Mouse (Mus musculus) stomach, embryonic 15.5 days (tissue): ENCODE results near the gene Sec11a. TPM values are rescaled to one million over a fixed set of nuclear protein-coding genes. Genes with fewer than 3 reads are reported as not detected.
"Not testable (repeated sequence)": the region's sequence is repeated elsewhere in the genome, so short reads cannot be mapped to it uniquely, and the experiment has no call there.

Experiments
- ATAC-seq: fragments of 200-750 bp; cut with Nextera tagmentation; 2 replicates; pipeline ENCODE4 v1.8.0; 2017; ENCODE audit warnings: low read depth, moderate number of reproducible peaks, moderate TSS enrichment; ENCODE audit not compliant: insufficient read depth, low FRiP score
- H3K27ac ChIP-seq: fragments of 300-500 bp; sonication (generic); 2 replicates; pipeline ENCODE4 v1.5.1; 2015; ENCODE audit warnings: mild to moderate bottlenecking, inconsistent platforms
- H3K27me3 ChIP-seq: fragments of 300-500 bp; sonication (generic); replicated peaks from 2 replicates; pipeline ENCODE4 v1.6.1; 2015; ENCODE audit warnings: inconsistent platforms
- H3K36me3 ChIP-seq: fragments of 300-500 bp; sonication (generic); 2 replicates; pipeline ENCODE4 v1.6.1; 2015; ENCODE audit warnings: inconsistent platforms
- H3K4me1 ChIP-seq: fragments of 300-500 bp; sonication (generic); 2 replicates; pipeline ENCODE4 v1.6.1; 2015; ENCODE audit warnings: inconsistent platforms
- H3K4me2 ChIP-seq: fragments of 300-500 bp; sonication (generic); 2 replicates; pipeline ENCODE4 v1.6.1; 2015; ENCODE audit warnings: mild to moderate bottlenecking, inconsistent platforms
- H3K4me3 ChIP-seq: fragments of 300-500 bp; sonication (generic); replicated peaks from 2 replicates; pipeline ENCODE4 v1.5.1; 2015; ENCODE audit warnings: inconsistent platforms
- H3K9ac ChIP-seq: fragments of 300-500 bp; sonication (generic); 2 replicates; pipeline ENCODE4 v1.6.1; 2015; ENCODE audit warnings: inconsistent platforms
- H3K9me3 ChIP-seq: fragments of 300-500 bp; sonication (generic); 2 replicates; pipeline ENCODE4 v1.6.1; 2016; ENCODE audit warnings: inconsistent platforms
- WGBS: fragments of 180-500 bp; shearing (Covaris S2); methylation state at CpG from one replicate; pipeline ENCODE4 v1.1.7; 2015; 5-methylcytosine and 5-hydroxymethylcytosine counted together
- polyA plus RNA-seq: library from polyadenylated mRNA; unstranded; fragments of >200 nt; fragmentation: Nextera tagmentation; extraction: Ambion mirVana; gene quantifications from 2 replicates; pipeline ENCODE4 v1.2.1, GENCODE M21; 2015

Gene Sec11a
- polyA plus RNA-seq, 1 experiment from 2014 or later, result 258 TPM

- H3K9me3 ChIP-seq, result no peaks in the 10 kb centered on the region
- H3K27me3 ChIP-seq, result no peaks in the 10 kb centered on the region
- no peak overlapping the region for H3K9ac ChIP-seq
- WGBS, result 80% methylated on average over 4 of the region's 4 CpGs
- H3K27ac ChIP-seq, result no peak overlapping the region
- no peaks in the 10 kb centered on the region for H3K4me1 ChIP-seq
- H3K4me2 ChIP-seq, result no peak overlapping the region
- ATAC-seq, result no peak
- H3K4me3 ChIP-seq, result no peak overlapping the region
- no peaks in the 10 kb centered on the region for H3K36me3 ChIP-seq
Measured at GRCm38 (mm10) chr7:80951461-80951860, 3.9 kb upstream of the Sec11a start.

- Histone ChIP-seq H3K36me3 (peaks cover 6% of the 10 kb centered on the region; the same call in 1 of the 2 replicates), H3K27me3 (no peaks in the 10 kb centered on the region), H3K27ac (no peak overlapping the region), H3K4me3 (no peak overlapping the region), H3K4me2 (no peak overlapping the region), H3K9ac (no peak overlapping the region), H3K9me3 (no peaks in the 10 kb centered on the region), H3K4me1 (no peaks in the 10 kb centered on the region)
- no peak for ATAC-seq
- WGBS, result 90% methylated on average over 4 of the region's 4 CpGs
Measured at GRCm38 (mm10) chr7:80939808-80940207, 7.8 kb downstream of the Sec11a start.

- ATAC-seq, result not testable (repeated sequence)
Measured at GRCm38 (mm10) chr7:80937304-80937666, 10.3 kb downstream of the Sec11a start.

GRCm38 (mm10) chr7:80936617-80937303 is 10.8 kb downstream of the Sec11a start:
- H3K4me3 ChIP-seq, ATAC-seq: not testable (repeated sequence)
- WGBS, result 37% methylated on average over 7 of the region's 7 CpGs

More at GRCm38 (mm10) chr7:80937304-80937666, 10.3 kb downstream of the Sec11a start:
- not testable (repeated sequence) for H3K4me1 ChIP-seq, H3K27ac ChIP-seq, H3K4me3 ChIP-seq, H3K4me2 ChIP-seq, H3K9me3 ChIP-seq, H3K27me3 ChIP-seq, H3K9ac ChIP-seq
- H3K36me3 ChIP-seq, result peaks cover 14% of the 10 kb centered on the region; the same call in 1 of the 2 replicates

GRCm38 (mm10) chr7:80935834-80936233 is 11.7 kb downstream of the Sec11a start:
- WGBS, result 88% methylated on average over 1 of the region's 1 CpGs

More at GRCm38 (mm10) chr7:80936617-80937303, 10.8 kb downstream of the Sec11a start:
- H3K36me3 ChIP-seq, result peaks cover 14% of the 10 kb centered on the region; the same call in 1 of the 2 replicates
- not testable (repeated sequence) for H3K27ac ChIP-seq, H3K9me3 ChIP-seq, H3K9ac ChIP-seq, H3K27me3 ChIP-seq, H3K4me1 ChIP-seq, H3K4me2 ChIP-seq

GRCm38 (mm10) chr7:80932777-80933176 is 14.8 kb downstream of the Sec11a start:
- Histone ChIP-seq H3K36me3 (peaks cover 14% of the 10 kb centered on the region; the same call in 1 of the 2 replicates), H3K4me2 (no peak overlapping the region), H3K27ac (no peak overlapping the region), H3K27me3 (no peaks in the 10 kb centered on the region), H3K4me3 (no peak overlapping the region), H3K9me3 (no peaks in the 10 kb centered on the region), H3K9ac (no peak overlapping the region), H3K4me1 (no peaks in the 10 kb centered on the region)
- ATAC-seq, result no peak
- 80% methylated on average over 1 of the region's 1 CpGs for WGBS

More at GRCm38 (mm10) chr7:80935834-80936233, 11.7 kb downstream of the Sec11a start:
- H3K4me2 ChIP-seq, result no peak overlapping the region
- no peak overlapping the region for H3K9ac ChIP-seq
- no peak overlapping the region for H3K27ac ChIP-seq
- no peak for ATAC-seq
- no peaks in the 10 kb centered on the region for H3K9me3 ChIP-seq
- H3K4me1 ChIP-seq, result no peaks in the 10 kb centered on the region
- H3K4me3 ChIP-seq, result no peak overlapping the region
- H3K27me3 ChIP-seq, result no peaks in the 10 kb centered on the region
- H3K36me3 ChIP-seq, result peaks cover 14% of the 10 kb centered on the region; the same call in 1 of the 2 replicates

GRCm38 (mm10) chr7:80931618-80932207 is 15.9 kb downstream of the Sec11a start:
- Histone ChIP-seq H3K27ac (no peak overlapping the region), H3K9ac (no peak overlapping the region), H3K27me3 (no peaks in the 10 kb centered on the region), H3K4me1 (no peaks in the 10 kb centered on the region), H3K9me3 (no peaks in the 10 kb centered on the region), H3K4me3 (no peak overlapping the region), H3K4me2 (no peak overlapping the region), H3K36me3 (peaks cover 17% of the 10 kb centered on the region; the same call in 1 of the 2 replicates)
- 90% methylated on average over 8 of the region's 8 CpGs for WGBS
- no peak for ATAC-seq

- H3K36me3 ChIP-seq, result peaks cover 34% of the 10 kb centered on the region
- WGBS, result 79% methylated on average over 2 of the region's 2 CpGs
- no peak overlapping the region for H3K4me2 ChIP-seq
- H3K9ac ChIP-seq, result no peak overlapping the region
- no peaks in the 10 kb centered on the region for H3K27me3 ChIP-seq
- no peak overlapping the region for H3K27ac ChIP-seq
- H3K4me3 ChIP-seq, result no peak overlapping the region
- ATAC-seq, result no peak
- no peaks in the 10 kb centered on the region for H3K9me3 ChIP-seq
- no peaks in the 10 kb centered on the region for H3K4me1 ChIP-seq
Measured at GRCm38 (mm10) chr7:80923165-80923564, 24.4 kb downstream of the Sec11a start.

- H3K9me3 ChIP-seq, result no peaks in the 10 kb centered on the region
- no peak overlapping the region for H3K9ac ChIP-seq
- H3K4me3 ChIP-seq, result no peak overlapping the region
- no peaks in the 10 kb centered on the region for H3K4me1 ChIP-seq
- WGBS, result 68% methylated on average over 5 of the region's 5 CpGs
- peak; percentile 39; the same call in 1 of the 2 replicates for ATAC-seq
- H3K27me3 ChIP-seq, result no peaks in the 10 kb centered on the region
- H3K27ac ChIP-seq, result no peak overlapping the region
- H3K36me3 ChIP-seq, result peaks cover 38% of the 10 kb centered on the region
- H3K4me2 ChIP-seq, result no peak overlapping the region
Measured at GRCm38 (mm10) chr7:80919647-80920008, 28.0 kb downstream of the Sec11a start.

GRCm38 (mm10) chr7:80918982-80919646 is 28.5 kb downstream of the Sec11a start:
- peaks cover 40% of the 10 kb centered on the region for H3K36me3 ChIP-seq
- ATAC-seq, result no peak

GRCm38 (mm10) chr7:80917916-80918465 is 29.6 kb downstream of the Sec11a start:
- H3K4me2 ChIP-seq, result no peak overlapping the region
- no peaks in the 10 kb centered on the region for H3K27me3 ChIP-seq
- H3K9ac ChIP-seq, result no peak overlapping the region
- ATAC-seq, result no peak
- no peaks in the 10 kb centered on the region for H3K9me3 ChIP-seq
- WGBS, result 77% methylated on average over 4 of the region's 4 CpGs
- H3K4me1 ChIP-seq, result no peaks in the 10 kb centered on the region
- no peak overlapping the region for H3K4me3 ChIP-seq
- no peak overlapping the region for H3K27ac ChIP-seq
- peaks cover 38% of the 10 kb centered on the region for H3K36me3 ChIP-seq

More at GRCm38 (mm10) chr7:80918982-80919646, 28.5 kb downstream of the Sec11a start:
- Histone ChIP-seq H3K9me3 (no peaks in the 10 kb centered on the region), H3K27me3 (no peaks in the 10 kb centered on the region), H3K4me2 (no peak overlapping the region), H3K4me3 (no peak overlapping the region), H3K27ac (no peak overlapping the region), H3K4me1 (no peaks in the 10 kb centered on the region), H3K9ac (no peak overlapping the region)
- WGBS, result 67% methylated on average over 8 of the region's 8 CpGs

GRCm38 (mm10) chr7:80912496-80912895 is 35.1 kb downstream of the Sec11a start:
- peaks cover 27% of the 10 kb centered on the region for H3K36me3 ChIP-seq
- no peak overlapping the region for H3K4me3 ChIP-seq
- no peak for ATAC-seq
- no peaks in the 10 kb centered on the region for H3K9me3 ChIP-seq
- H3K27ac ChIP-seq, result no peak overlapping the region
- 79% methylated on average over 8 of the region's 8 CpGs for WGBS
- H3K4me2 ChIP-seq, result no peak overlapping the region
- H3K4me1 ChIP-seq, result no peaks in the 10 kb centered on the region
- H3K9ac ChIP-seq, result no peak overlapping the region
- H3K27me3 ChIP-seq, result no peaks in the 10 kb centered on the region
